Mouse (Mus musculus): ENCODE results near the gene B4galt7. TPM values are rescaled to one million over a fixed set of nuclear protein-coding genes. Genes with fewer than 3 reads are reported as not detected.

The B4galt7 gene
- total RNA-seq (2023): 12.2 and 16.8 TPM in 2 replicates

DNA sequence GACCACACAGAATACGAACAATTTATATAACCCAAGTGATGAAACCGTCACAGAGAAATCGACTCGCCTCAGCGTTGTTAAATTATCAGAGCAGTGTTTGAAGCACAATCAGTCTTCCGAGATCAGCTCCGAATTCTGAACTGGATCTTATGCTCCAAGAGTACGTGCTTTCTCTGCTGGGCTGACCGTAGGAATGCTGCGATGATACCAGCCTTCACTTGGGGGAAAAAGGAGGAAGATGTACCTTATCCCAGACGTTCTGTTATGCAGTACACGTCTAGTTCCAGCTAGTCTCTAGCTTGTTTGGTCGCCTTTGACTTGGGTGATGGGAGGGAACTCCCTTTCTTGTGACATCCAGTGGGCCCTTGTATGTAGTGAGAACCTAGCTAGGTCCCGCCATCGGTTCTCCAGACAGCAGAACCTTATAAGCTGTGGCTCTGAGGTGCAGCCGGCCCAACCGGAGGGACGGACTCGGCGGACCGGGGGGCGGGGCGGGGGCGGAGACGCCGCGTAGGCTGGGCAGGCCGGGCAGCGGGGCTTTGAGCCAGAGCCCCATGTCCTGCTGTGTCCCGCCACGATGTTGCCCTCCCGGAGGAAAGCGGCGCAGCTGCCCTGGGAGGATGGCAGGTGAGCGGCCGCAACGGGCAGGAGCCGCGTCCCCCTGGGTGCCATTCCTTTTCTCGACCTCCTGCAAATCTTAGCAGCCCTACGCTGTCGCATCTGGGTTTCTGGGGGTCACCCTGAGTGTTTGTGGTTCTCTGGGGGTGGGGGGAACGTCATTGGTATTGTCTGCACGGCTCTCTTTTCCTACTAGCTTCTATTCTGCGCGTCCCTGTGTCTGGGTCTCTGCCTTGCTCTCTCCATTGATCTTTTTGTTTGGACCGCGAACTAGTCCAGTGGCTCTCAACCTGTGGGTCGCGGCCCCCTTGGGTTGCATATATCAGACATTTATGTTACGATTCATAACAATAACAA is at the start of gene B4galt7:
Gene B4galt7, plus strand, starts transcription at position 331 of the 975 bp plus-strand sequence.

DNA sequence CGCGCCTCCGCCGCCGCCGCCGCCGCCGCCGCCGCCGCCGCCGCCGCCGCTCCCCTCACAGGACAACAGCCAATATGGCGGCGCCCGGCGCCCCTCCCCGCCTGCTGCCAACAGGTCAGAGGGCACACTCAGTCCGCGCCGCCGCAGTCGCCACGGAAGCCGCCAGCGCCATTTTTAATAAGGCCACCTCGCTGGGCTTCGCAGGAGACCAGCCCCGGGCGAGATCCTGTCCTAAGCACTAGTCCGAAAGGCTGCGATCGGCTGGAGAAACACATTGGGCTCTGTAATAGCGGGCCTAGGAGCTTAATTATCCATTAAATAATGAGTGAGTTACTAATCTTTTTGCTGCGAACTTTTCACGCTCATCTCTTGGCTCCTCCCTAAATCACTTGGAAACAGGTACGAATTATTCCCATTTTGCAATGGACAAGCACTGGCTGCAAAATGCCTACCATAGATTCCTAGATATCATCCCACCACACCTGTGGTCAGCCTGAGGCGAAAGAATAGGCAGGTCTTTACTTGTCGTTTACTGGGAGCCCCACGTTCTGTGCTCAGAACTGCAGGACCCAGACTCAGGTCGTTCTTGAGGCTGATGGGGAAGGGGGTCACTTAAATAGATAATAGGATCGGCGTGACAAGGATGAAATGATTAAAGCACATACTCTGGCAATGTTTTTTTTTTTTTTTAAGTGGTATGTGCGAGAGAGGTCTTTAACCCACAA is 28.5 kb upstream of the B4galt7 start, which contains the start of gene Fam193b:
Gene Fam193b, minus strand, starts transcription at position 94 of the 725 bp plus-strand sequence.

DNA sequence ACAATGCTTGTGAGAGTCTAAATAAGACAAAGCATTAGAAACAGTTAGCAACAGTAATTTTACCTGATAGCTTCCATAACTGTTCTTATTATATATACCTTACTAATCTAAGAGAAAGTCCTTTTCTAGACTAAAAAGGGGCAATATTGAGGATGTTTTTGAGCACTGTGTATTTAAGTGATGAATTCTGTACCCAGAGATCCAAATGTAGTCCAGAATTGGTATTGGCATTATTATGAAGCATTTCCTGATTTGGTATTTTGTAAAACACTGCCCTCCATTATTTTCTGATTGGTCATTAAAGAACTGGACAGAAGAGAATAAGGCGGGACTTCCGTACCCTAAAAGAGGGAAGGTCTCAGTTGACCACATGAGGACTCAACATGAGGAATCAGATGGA is 26.3 kb upstream of the B4galt7 start, which contains the start of gene Tmed9:
Gene Tmed9, plus strand, starts transcription at position 301 of the 400 bp plus-strand sequence.

DNA sequence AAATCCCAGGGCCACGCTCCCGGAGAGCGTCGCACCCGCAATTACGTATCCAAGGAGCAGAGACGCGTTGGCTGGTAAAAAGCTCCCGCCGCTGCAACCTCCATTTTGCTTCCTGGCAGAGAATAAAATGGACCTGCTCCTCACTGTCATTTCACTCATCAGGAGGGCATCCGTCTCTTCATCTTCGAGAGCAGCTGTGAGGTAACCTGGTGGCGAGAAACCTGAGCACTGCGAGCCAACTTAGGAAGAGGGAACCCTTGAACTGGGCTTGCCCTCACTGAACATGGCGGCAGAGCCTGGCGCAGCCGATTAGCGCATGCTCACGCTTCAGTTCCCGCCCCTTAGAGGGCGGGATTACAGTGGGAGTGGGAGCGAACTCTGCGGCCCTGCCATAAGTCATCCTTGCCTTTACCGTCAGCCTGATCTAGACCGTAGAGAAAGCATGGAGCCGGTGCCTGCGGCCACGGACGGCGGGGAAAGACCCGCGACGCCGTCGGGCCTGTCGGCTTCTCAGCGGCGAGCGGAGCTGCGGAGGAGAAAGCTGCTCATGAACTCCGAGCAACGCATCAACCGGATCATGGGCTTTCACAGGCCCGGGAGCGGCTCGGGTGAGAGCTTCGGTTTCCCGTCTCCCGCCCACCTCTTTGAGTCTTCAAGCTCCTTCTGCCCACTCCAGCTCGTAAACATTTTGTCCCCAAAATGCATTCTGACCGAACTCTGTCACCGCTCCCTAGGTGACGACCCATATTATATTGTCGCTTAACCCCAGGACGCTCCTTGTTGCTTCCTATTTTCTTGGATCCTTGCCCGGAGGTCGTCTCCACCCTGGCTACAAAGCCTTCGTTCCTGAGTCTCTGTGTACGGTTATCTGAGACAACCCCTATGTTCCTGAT is 23.2 kb downstream of the B4galt7 start, which contains the start of gene Caml:
Gene Caml, plus strand, starts transcription at position 357 of the 893 bp plus-strand sequence.

DNA sequence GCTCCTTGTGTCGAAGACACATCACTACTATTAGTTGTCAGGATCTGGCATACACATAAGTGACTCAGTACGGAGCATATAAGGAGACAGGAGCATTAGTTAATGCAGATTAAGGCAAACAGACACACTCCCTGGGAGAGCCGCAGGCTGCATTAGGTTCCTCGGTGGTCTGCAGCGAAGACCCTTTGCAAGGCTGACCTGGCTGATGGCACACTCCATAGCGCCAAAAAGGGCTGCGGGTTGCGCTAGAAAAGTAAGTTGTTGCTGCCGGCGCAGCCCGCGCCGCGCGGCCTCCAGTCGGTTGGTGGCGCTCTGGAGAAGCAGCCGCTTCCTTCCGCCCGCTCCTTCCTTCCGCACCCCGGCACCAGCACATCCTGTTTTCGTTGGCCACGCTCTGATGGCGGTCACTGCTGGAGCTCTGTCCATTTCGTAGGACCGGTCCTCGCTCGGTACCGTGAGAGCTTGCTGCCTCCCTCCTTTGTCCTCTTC is 35.0 kb downstream of the B4galt7 start, which contains the start of gene Ddx46:
Gene Ddx46, plus strand, starts transcription at position 389 of the 489 bp plus-strand sequence.

Other genes with a start within 250 kb of the B4galt7 start
- gene Lman2, start 237.1 kb upstream of the B4galt7 start, total RNA-seq (2023): 96.7 and 116 TPM in 2 replicates
- 108 and 134 TPM in 2 replicates for gene Rgs14, start 230.2 kb upstream of the B4galt7 start, total RNA-seq (2023)
- gene Slc34a1, start 201.7 kb upstream of the B4galt7 start, total RNA-seq (2023): 0.23 and 0.25 TPM in 2 replicates
- gene Pfn3, start 184.7 kb upstream of the B4galt7 start, total RNA-seq (2023): not detected in 2 replicates
- gene F12, start 173.1 kb upstream of the B4galt7 start, total RNA-seq (2023): 1.7 and 3.7 TPM in 2 replicates
- 194 and 225 TPM in 2 replicates for gene Grk6, start 154.8 kb upstream of the B4galt7 start, total RNA-seq (2023)
- 10.5 and 13.7 TPM in 2 replicates for gene Prr7, start 135.6 kb upstream of the B4galt7 start, total RNA-seq (2023)
- 0.43 and 0.66 TPM in 2 replicates for gene Dbn1, start 111.8 kb upstream of the B4galt7 start, total RNA-seq (2023)
- 146 and 160 TPM in 2 replicates for gene Pdlim7, start 86.2 kb upstream of the B4galt7 start, total RNA-seq (2023)
- 348 and 397 TPM in 2 replicates for gene Dok3, start 70.6 kb upstream of the B4galt7 start, total RNA-seq (2023)
- 32.7 and 44.4 TPM in 2 replicates for gene Ddx41, start 63.2 kb upstream of the B4galt7 start, total RNA-seq (2023)
- gene Fam193b, start 28.8 kb upstream of the B4galt7 start, total RNA-seq (2023): 81.4 and 127 TPM in 2 replicates
- gene Tmed9, start 26.2 kb upstream of the B4galt7 start, total RNA-seq (2023): 58.1 and 75.4 TPM in 2 replicates
- 9.2 and 9.3 TPM in 2 replicates for gene Caml, start 23.1 kb downstream of the B4galt7 start, total RNA-seq (2023)
- 31.7 and 44.7 TPM in 2 replicates for gene Ddx46, start 35.1 kb downstream of the B4galt7 start, total RNA-seq (2023)
- gene B230219D22Rik, start 93.2 kb downstream of the B4galt7 start, total RNA-seq (2023): 21.5 and 27.9 TPM in 2 replicates
- 12.4 and 15.4 TPM in 2 replicates for gene Txndc15, start 114.8 kb downstream of the B4galt7 start, total RNA-seq (2023)
- gene Pcbd2, start 127.5 kb downstream of the B4galt7 start, total RNA-seq (2023): 14.3 and 26.3 TPM in 2 replicates
- gene Catsper3, start 184.7 kb downstream of the B4galt7 start, total RNA-seq (2023): not detected in 2 replicates
- gene Pitx1, start 236.3 kb downstream of the B4galt7 start, total RNA-seq (2023): not detected in 2 replicates

All from neutrophil, adult 65 days (primary cell).